Mouse (Mus musculus): ENCODE data around the gene Ino80. TPM values are rescaled to one million over a fixed set of nuclear protein-coding genes. Genes with fewer than 3 reads are reported as not detected.

The Ino80 gene
- polyA plus RNA-seq, 1 experiment from 2014 or later, result 3.6 TPM

DNA sequence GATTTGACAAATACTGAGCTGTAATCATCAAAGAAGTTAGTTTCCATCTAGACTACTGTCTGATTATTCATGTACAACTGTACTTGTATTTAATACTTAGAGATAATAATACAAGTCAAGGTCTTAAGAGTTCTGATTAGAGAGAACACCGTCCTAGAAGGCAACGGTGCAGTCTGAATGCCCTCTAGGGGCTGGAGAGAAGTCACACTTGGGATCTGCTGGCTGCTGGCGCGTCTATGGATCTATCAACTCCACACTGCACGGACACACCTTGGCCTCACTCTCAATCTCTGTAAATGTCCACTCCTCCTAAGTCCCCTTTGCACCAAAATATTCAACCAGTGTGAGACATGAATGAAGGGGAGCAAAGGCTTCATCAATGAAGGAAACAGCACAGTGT is 79.2 kb downstream of the Ino80 start:
- no peaks in the 10 kb centered on the region for H3K27me3 ChIP-seq (ENCODE audit: control insufficient read depth, insufficient read depth, low read length)
- H3K4me2 ChIP-seq (ENCODE audit: low read depth, low read length), result no peak overlapping the region
- no peaks in the 10 kb centered on the region for H3K9me3 ChIP-seq (replicated peaks; ENCODE audit: control insufficient read depth, low read length)
- no peak overlapping the region for H3K9ac ChIP-seq (replicated peaks; ENCODE audit: low read length)
- H3K4me3 ChIP-seq (ENCODE audit: low read depth, low read length), result no peak overlapping the region
- ATAC-seq (replicated peaks; ENCODE audit: insufficient number of reproducible peaks, low FRiP score, low TSS enrichment, low read depth) (no peak), DNase-seq (ENCODE audit: low spot score) (no peak)
- no peaks in the 10 kb centered on the region; the same call in none of the 2 replicates for H3K36me3 ChIP-seq (replicated peaks; ENCODE audit: control insufficient read depth, insufficient read depth, low read depth, low read length)
- 88% methylated on average over 5 of the region's 5 CpGs for WGBS
- H3K4me1 ChIP-seq (ENCODE audit: control insufficient read depth, insufficient read depth, low read length), result no peaks in the 10 kb centered on the region
- H3K27ac ChIP-seq (replicated peaks; ENCODE audit: low read depth, low read length), result no peak overlapping the region

DNA sequence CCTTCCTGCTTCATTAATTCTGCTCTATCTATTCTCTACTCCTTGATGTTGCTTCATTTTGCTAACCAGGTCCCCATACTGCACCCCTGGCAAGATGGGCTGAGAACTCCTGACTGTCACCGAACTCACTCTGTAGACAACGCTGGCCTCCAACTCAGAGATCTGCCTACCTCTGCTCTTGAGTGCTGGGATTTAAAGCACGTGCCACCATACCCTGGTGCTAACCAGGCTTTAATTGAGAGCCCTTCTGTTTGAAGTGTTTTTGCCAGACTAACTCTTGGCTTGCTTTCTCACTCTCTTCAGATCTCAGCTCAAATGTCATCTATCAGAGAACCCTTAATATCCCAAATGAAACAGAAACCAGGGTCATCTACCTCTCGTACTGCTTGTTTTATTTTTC is 87.5 kb downstream of the Ino80 start:
- DNase-seq (ENCODE audit: low spot score), result no peak
- H3K27me3 ChIP-seq (ENCODE audit: control insufficient read depth, insufficient read depth, low read length), result no peaks in the 10 kb centered on the region
- ATAC-seq (replicated peaks; ENCODE audit: insufficient number of reproducible peaks, low FRiP score, low TSS enrichment, low read depth), result no peak
- H3K4me2 ChIP-seq (ENCODE audit: low read depth, low read length), result no peak overlapping the region
- WGBS, result 90% methylated on average over 4 of the region's 4 CpGs
- H3K9ac ChIP-seq (replicated peaks; ENCODE audit: low read length), result no peak overlapping the region
- H3K27ac ChIP-seq (replicated peaks; ENCODE audit: low read depth, low read length), result no peak overlapping the region
- no peak overlapping the region for H3K4me3 ChIP-seq (ENCODE audit: low read depth, low read length)
- peaks cover 4% of the 10 kb centered on the region for H3K36me3 ChIP-seq (replicated peaks; ENCODE audit: control insufficient read depth, insufficient read depth, low read depth, low read length)
- H3K4me1 ChIP-seq (ENCODE audit: control insufficient read depth, insufficient read depth, low read length), result no peaks in the 10 kb centered on the region
- H3K9me3 ChIP-seq (replicated peaks; ENCODE audit: control insufficient read depth, low read length), result no peaks in the 10 kb centered on the region

DNA sequence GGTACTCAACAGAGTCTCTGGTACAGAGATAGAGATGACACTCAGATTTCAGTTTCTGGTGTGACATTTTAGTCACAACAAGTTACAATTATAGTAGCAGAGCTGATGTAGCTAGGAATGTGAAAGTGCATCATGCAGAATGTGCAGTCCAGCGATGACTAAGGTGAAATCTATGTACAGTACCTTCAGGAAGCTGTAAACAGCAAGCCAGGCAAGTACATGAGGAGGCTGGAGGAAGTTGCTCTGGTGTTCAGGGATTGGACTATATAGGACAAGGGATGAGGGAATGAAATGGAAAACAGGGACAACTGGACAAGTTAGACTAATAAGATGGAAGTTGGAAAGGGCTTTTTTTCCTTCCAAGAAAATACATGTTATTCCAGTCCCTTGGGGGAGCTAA is 89.2 kb downstream of the Ino80 start:
- H3K4me1 ChIP-seq (ENCODE audit: control insufficient read depth, insufficient read depth, low read length), result no peaks in the 10 kb centered on the region; the same call in 1 of the 2 replicates
- ATAC-seq (replicated peaks; ENCODE audit: insufficient number of reproducible peaks, low FRiP score, low TSS enrichment, low read depth) (no peak), DNase-seq (ENCODE audit: low spot score) (no peak)
- H3K9me3 ChIP-seq (replicated peaks; ENCODE audit: control insufficient read depth, low read length), result no peaks in the 10 kb centered on the region
- H3K4me2 ChIP-seq (ENCODE audit: low read depth, low read length), result no peak overlapping the region
- no peaks in the 10 kb centered on the region for H3K27me3 ChIP-seq (ENCODE audit: control insufficient read depth, insufficient read depth, low read length)
- no peak overlapping the region for H3K4me3 ChIP-seq (ENCODE audit: low read depth, low read length)
- no peak overlapping the region for H3K27ac ChIP-seq (replicated peaks; ENCODE audit: low read depth, low read length)
- 94% methylated on average over 1 of the region's 1 CpGs for WGBS
- no peak overlapping the region for H3K9ac ChIP-seq (replicated peaks; ENCODE audit: low read length)
- H3K36me3 ChIP-seq (replicated peaks; ENCODE audit: control insufficient read depth, insufficient read depth, low read depth, low read length), result peaks cover 4% of the 10 kb centered on the region

DNA sequence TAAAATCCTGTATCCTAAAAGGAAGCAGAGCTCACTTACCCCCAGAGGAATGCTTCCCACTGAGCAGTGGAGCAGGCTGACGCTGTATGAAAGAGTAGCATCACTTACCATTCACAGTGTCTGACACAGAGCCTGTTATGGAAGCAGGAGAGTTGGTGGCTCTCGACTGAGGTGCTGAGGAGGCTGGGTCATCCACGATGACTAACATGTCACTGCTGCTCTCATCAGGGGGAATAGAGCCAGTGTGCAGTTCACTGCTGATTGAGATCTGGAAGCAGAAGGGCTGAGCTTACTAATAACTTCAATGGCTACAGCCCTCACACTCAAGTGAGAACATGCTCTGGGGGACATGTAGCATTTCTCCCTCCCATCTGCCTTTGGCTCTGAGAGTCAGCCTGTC is 98.0 kb downstream of the Ino80 start:
- Histone ChIP-seq H3K9ac (replicated peaks; ENCODE audit: low read length) (no peak overlapping the region), H3K36me3 (replicated peaks; ENCODE audit: control insufficient read depth, insufficient read depth, low read depth, low read length) (peaks cover 5% of the 10 kb centered on the region), H3K4me2 (ENCODE audit: low read depth, low read length) (no peak overlapping the region), H3K4me1 (ENCODE audit: control insufficient read depth, insufficient read depth, low read length) (no peaks in the 10 kb centered on the region), H3K27me3 (ENCODE audit: control insufficient read depth, insufficient read depth, low read length) (no peaks in the 10 kb centered on the region), H3K9me3 (replicated peaks; ENCODE audit: control insufficient read depth, low read length) (no peaks in the 10 kb centered on the region), H3K27ac (replicated peaks; ENCODE audit: low read depth, low read length) (no peak overlapping the region), H3K4me3 (ENCODE audit: low read depth, low read length) (no peak overlapping the region)
- WGBS, result 90% methylated on average over 3 of the region's 3 CpGs
- no peak for DNase-seq (ENCODE audit: low spot score)
- no peak for ATAC-seq (replicated peaks; ENCODE audit: insufficient number of reproducible peaks, low FRiP score, low TSS enrichment, low read depth)

DNA sequence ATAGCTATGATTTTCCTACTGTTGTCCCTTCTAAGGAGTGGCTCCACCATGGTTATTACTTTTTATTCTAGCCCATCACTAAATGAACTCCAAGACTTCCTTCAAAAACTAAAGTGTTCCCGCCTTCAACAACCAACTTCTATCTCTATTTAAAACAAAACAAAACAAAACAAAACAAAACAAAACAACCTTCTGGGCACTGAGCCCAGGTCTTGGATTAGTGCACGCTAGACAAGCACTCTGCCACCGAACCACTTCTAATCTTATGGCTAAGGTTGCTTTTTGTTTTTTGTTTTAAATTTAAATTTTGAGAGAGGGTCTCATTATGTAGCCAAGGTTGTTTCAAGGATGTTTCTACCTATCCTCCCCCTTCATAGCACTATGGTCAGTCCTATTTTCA is 99.7 kb downstream of the Ino80 start:
- 89% methylated on average over 3 of the region's 3 CpGs for WGBS
- H3K27ac ChIP-seq (replicated peaks; ENCODE audit: low read depth, low read length), result no peak overlapping the region
- H3K4me2 ChIP-seq (ENCODE audit: low read depth, low read length), result no peak overlapping the region

DNA sequence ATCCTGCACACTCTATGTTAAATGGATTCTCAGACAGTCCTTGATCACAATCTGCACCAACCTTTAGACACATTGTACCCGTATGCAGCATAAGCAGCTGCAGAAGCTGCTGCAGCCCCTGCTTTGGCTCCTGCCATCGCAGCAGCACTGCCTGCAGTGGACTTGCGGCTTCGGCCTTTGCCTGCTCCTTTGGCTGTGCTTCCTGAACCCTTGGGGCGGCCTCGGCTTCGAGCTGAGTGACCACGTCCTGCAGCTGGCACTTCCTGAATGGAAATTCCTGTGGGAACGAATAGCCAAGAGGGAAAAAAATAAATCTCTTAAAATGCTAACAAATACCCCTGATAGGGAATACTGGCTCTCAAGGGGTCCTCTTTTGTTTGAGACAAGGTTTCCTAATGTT is 100.2 kb downstream of the Ino80 start:
- Histone ChIP-seq H3K4me1 (ENCODE audit: control insufficient read depth, insufficient read depth, low read length) (no peaks in the 10 kb centered on the region), H3K36me3 (replicated peaks; ENCODE audit: control insufficient read depth, insufficient read depth, low read depth, low read length) (peaks cover 10% of the 10 kb centered on the region), H3K9me3 (replicated peaks; ENCODE audit: control insufficient read depth, low read length) (no peaks in the 10 kb centered on the region), H3K27ac (replicated peaks; ENCODE audit: low read depth, low read length) (no peak overlapping the region), H3K4me2 (ENCODE audit: low read depth, low read length) (no peak overlapping the region), H3K4me3 (ENCODE audit: low read depth, low read length) (no peak overlapping the region), H3K9ac (replicated peaks; ENCODE audit: low read length) (no peak overlapping the region), H3K27me3 (ENCODE audit: control insufficient read depth, insufficient read depth, low read length) (no peaks in the 10 kb centered on the region)
- 76% methylated on average over 9 of the region's 9 CpGs for WGBS
- ATAC-seq (replicated peaks; ENCODE audit: insufficient number of reproducible peaks, low FRiP score, low TSS enrichment, low read depth) (no peak), DNase-seq (ENCODE audit: low spot score) (no peak)

More for the DNA sequence above, 99.7 kb downstream of the Ino80 start:
- DNase-seq (ENCODE audit: low spot score) (no peak), ATAC-seq (replicated peaks; ENCODE audit: insufficient number of reproducible peaks, low FRiP score, low TSS enrichment, low read depth) (no peak)
- Histone ChIP-seq H3K36me3 (replicated peaks; ENCODE audit: control insufficient read depth, insufficient read depth, low read depth, low read length) (peaks cover 10% of the 10 kb centered on the region), H3K9ac (replicated peaks; ENCODE audit: low read length) (no peak overlapping the region), H3K4me3 (ENCODE audit: low read depth, low read length) (no peak overlapping the region), H3K9me3 (replicated peaks; ENCODE audit: control insufficient read depth, low read length) (no peaks in the 10 kb centered on the region), H3K4me1 (ENCODE audit: control insufficient read depth, insufficient read depth, low read length) (no peaks in the 10 kb centered on the region), H3K27me3 (ENCODE audit: control insufficient read depth, insufficient read depth, low read length) (no peaks in the 10 kb centered on the region)

DNA sequence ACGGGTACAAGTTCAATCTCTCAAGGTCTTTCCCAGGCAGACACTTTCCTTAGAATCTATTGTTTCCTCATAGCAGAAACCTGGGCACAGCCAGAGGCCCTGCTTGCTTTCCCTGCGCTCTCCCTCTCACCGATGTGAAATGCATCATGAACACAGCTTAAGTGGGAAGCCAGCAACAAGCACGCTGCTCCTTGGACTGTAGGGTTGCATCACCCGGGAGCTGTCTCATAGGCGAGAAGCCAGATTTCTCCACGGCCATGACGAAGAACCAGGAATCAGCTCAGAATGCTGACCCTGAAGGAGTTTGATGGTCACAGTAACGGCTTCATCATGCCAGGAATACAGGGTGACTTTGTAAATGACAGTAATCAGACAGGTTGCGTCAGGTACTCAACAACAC is 107.4 kb downstream of the Ino80 start:
- Histone ChIP-seq H3K4me1 (ENCODE audit: control insufficient read depth, insufficient read depth, low read length) (no peaks in the 10 kb centered on the region), H3K4me2 (ENCODE audit: low read depth, low read length) (no peak overlapping the region), H3K27me3 (ENCODE audit: control insufficient read depth, insufficient read depth, low read length) (no peaks in the 10 kb centered on the region), H3K9me3 (replicated peaks; ENCODE audit: control insufficient read depth, low read length) (no peaks in the 10 kb centered on the region), H3K9ac (replicated peaks; ENCODE audit: low read length) (no peak overlapping the region), H3K27ac (replicated peaks; ENCODE audit: low read depth, low read length) (no peak overlapping the region), H3K4me3 (ENCODE audit: low read depth, low read length) (no peak overlapping the region), H3K36me3 (replicated peaks; ENCODE audit: control insufficient read depth, insufficient read depth, low read depth, low read length) (peaks cover 5% of the 10 kb centered on the region)
- no peak for ATAC-seq (replicated peaks; ENCODE audit: insufficient number of reproducible peaks, low FRiP score, low TSS enrichment, low read depth)
- WGBS, result 93% methylated on average over 10 of the region's 10 CpGs
- DNase-seq (ENCODE audit: low spot score), result no peak

DNA sequence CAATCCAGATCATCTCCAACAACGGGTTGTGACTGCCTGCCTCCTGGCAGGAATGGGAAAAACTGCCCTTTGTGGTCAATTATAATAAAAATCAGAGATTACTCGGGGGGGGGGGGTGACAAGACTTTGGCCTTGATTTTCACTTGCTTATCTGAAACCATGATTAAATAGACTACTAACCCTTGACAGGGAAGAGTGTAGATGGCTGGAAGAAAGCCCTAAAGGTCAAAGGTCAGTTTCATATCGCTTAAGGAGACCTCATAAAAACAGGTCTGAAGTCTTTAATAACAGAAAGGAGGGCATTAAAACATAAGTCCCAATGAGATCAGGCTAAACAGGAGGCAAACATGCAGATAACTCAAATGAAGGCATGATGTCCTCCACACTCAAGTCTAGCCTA is 110.1 kb downstream of the Ino80 start:
- Histone ChIP-seq H3K9me3 (replicated peaks; ENCODE audit: control insufficient read depth, low read length) (no peaks in the 10 kb centered on the region), H3K27ac (replicated peaks; ENCODE audit: low read depth, low read length) (no peak overlapping the region), H3K27me3 (ENCODE audit: control insufficient read depth, insufficient read depth, low read length) (no peaks in the 10 kb centered on the region), H3K36me3 (replicated peaks; ENCODE audit: control insufficient read depth, insufficient read depth, low read depth, low read length) (no peaks in the 10 kb centered on the region), H3K4me3 (ENCODE audit: low read depth, low read length) (no peak overlapping the region), H3K9ac (replicated peaks; ENCODE audit: low read length) (no peak overlapping the region), H3K4me1 (ENCODE audit: control insufficient read depth, insufficient read depth, low read length) (no peaks in the 10 kb centered on the region), H3K4me2 (ENCODE audit: low read depth, low read length) (no peak overlapping the region)
- ATAC-seq (replicated peaks; ENCODE audit: insufficient number of reproducible peaks, low FRiP score, low TSS enrichment, low read depth), result no peak
- WGBS, result 81% methylated on average over 3 of the region's 3 CpGs
- DNase-seq (ENCODE audit: low spot score), result no peak
